Mouse (Mus musculus) lung, embryonic 14.5 days (tissue): ENCODE data around the gene Sclt1. TPM values are rescaled to one million over a fixed set of nuclear protein-coding genes. Genes with fewer than 3 reads are reported as not detected.

Experiments
- ATAC-seq: fragments of 200-750 bp; cut with Nextera tagmentation; 2 replicates; pipeline ENCODE4 v1.8.0; 2017; ENCODE audit warnings: mild to moderate bottlenecking, moderate TSS enrichment, moderate library complexity; ENCODE audit not compliant: insufficient read depth
- DNase-seq: peaks from one replicate; pipeline ENCODE4 v3.0.0-alpha.2; 2015
- H3K27ac ChIP-seq: fragments of 300-500 bp; sonication (generic); 2 replicates; pipeline ENCODE4 v1.5.1; 2014; ENCODE audit warnings: low read depth, mild to moderate bottlenecking, moderate library complexity
- H3K27me3 ChIP-seq: fragments of 300-500 bp; sonication (generic); 2 replicates; pipeline ENCODE4 v1.6.1; 2014; ENCODE audit warnings: low read length, control low read depth; ENCODE audit not compliant: insufficient read depth
- H3K36me3 ChIP-seq: fragments of 300-500 bp; sonication (generic); 2 replicates; pipeline ENCODE4 v1.6.1; 2014; ENCODE audit warnings: control low read depth; ENCODE audit not compliant: insufficient read depth
- H3K4me1 ChIP-seq: fragments of 300-500 bp; sonication (generic); 2 replicates; pipeline ENCODE4 v1.6.1; 2014; ENCODE audit warnings: antibody characterized with exemption, control low read depth; ENCODE audit not compliant: insufficient read depth
- H3K4me2 ChIP-seq: fragments of 300-500 bp; sonication (generic); 2 replicates; pipeline ENCODE4 v1.6.1; 2014; ENCODE audit warnings: mild to moderate bottlenecking
- H3K4me3 ChIP-seq: fragments of 300-500 bp; sonication (generic); 2 replicates; pipeline ENCODE4 v1.5.1; 2014; ENCODE audit warnings: low read depth, low read length
- H3K9ac ChIP-seq: fragments of 300-500 bp; sonication (generic); 2 replicates; pipeline ENCODE4 v1.6.1; 2014
- H3K9me3 ChIP-seq: fragments of 300-500 bp; sonication (generic); 2 replicates; pipeline ENCODE4 v1.6.1; 2016; ENCODE audit warnings: low read depth, low read length, control low read depth
- CTCF ChIP-seq: IDR thresholded peaks from 2 replicates; pipeline ENCODE4 v1.5.1; 2016; ENCODE audit warnings: antibody characterized with exemption, low read depth
- WGBS: fragments of 180-500 bp; shearing (Covaris S2); extraction: QIAGEN DNeasy Blood & Tissue Kit; methylation state at CpG from one replicate; pipeline ENCODE4 v1.1.7; 2014; 5-methylcytosine and 5-hydroxymethylcytosine counted together
- polyA plus RNA-seq: library from polyadenylated mRNA; unstranded; fragments of >200 nt; fragmentation: Nextera tagmentation; extraction: Ambion mirVana; gene quantifications from 2 replicates; pipeline ENCODE4 v1.2.1, GENCODE M21; 2014

Gene Sclt1
- polyA plus RNA-seq, 1 experiment from 2014 or later = 22.5 TPM

- ATAC-seq (no peak), DNase-seq (no peak)
- Histone ChIP-seq H3K4me1 (peaks cover 6% of the 10 kb centered on the region; the same call in 1 of the 2 replicates), H3K27ac (no peak overlapping the region), H3K27me3 (no peaks in the 10 kb centered on the region), H3K9me3 (no peaks in the 10 kb centered on the region), H3K9ac (no peak overlapping the region), H3K4me2 (no peak overlapping the region), H3K4me3 (no peak overlapping the region), H3K36me3 (no peaks in the 10 kb centered on the region)
- 0 out of 2 replicates have a peak, but pooled peaks have one; percentile 10 for TF ChIP-seq CTCF
- WGBS = 72% methylated on average over 4 of the region's 4 CpGs
These were observed 162.4 kb downstream of the Sclt1 start for GRCm38 (mm10) chr3:41579873-41580272.

- no peak overlapping the region for H3K9ac ChIP-seq
- H3K27me3 ChIP-seq = no peaks in the 10 kb centered on the region
- no peaks in the 10 kb centered on the region for H3K36me3 ChIP-seq
- H3K4me2 ChIP-seq = no peak overlapping the region
- ATAC-seq (no peak), DNase-seq (no peak)
- H3K27ac ChIP-seq = no peak overlapping the region
- 81% methylated on average over 2 of the region's 2 CpGs for WGBS
- no peak for TF ChIP-seq CTCF
- H3K9me3 ChIP-seq = no peaks in the 10 kb centered on the region
- no peak overlapping the region for H3K4me3 ChIP-seq
- peaks cover 6% of the 10 kb centered on the region; the same call in 1 of the 2 replicates for H3K4me1 ChIP-seq
These were observed 165.1 kb downstream of the Sclt1 start for GRCm38 (mm10) chr3:41577240-41577639.

Other genes starting within 250 kb of the Sclt1 start
- gene Jade1, start 186.8 kb downstream of the Sclt1 start, polyA plus RNA-seq = 10.3 and 10.5 TPM in 2 replicates
- 17.0 and 18.4 TPM in 2 replicates for gene D3Ertd751e, start 97 bp upstream of the Sclt1 start, polyA plus RNA-seq